Mouse (Mus musculus): ENCODE results near the gene Efnb2.
A peak's percentile ranks its signal among the peaks of the same experiment; 100 is the strongest.

The Efnb2 gene

GRCm38 (mm10) chr8:8661103-8661758 is at the start of gene Efnb2:
Gene Efnb2 (minus strand): TSS chr8:8661242.
- DNase-seq, result peak; percentile 96

GRCm38 (mm10) chr8:8704813-8705212 is 43.8 kb upstream of the Efnb2 start:
- no peak for DNase-seq

DNA sequence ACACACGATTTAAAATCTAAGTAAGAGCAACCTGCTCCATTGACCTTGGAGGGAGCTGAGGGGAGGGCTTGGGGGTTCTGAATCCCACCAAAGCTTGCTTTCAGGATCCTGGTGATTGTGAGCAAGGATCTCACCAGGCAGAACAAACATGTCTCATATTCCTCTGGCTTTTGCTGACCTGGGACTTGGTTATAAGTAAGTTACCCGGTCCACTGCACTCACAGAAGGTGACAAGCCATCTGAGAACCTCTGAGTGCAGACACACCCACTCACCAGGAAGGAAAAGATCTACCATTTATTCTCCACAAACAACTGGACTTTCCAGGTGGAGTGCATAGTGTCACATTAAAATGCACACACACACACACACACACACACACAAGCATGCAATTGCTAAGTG is 42.6 kb upstream of the Efnb2 start:
- DNase-seq, result peak; percentile 34

DNA sequence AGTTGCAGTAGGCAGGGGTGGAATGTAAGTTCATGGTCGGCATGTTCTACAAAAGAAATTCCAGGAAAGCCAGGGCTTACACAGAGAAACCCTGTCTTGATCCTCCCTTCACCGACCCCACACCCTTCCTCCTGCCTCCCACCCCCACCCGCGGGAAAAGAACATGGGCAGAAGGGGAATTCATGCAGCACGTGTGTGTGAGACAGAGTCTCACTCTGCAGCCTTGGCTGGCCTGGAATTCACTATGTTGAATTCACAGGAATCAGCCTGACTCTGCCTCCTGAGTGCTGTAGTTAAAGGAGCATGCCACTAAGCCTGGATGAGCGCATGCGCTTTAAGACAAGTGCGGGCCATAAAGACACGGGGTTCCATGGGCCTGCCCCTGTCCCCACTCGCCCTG is 39.8 kb upstream of the Efnb2 start:
- DNase-seq, result no peak

DNA sequence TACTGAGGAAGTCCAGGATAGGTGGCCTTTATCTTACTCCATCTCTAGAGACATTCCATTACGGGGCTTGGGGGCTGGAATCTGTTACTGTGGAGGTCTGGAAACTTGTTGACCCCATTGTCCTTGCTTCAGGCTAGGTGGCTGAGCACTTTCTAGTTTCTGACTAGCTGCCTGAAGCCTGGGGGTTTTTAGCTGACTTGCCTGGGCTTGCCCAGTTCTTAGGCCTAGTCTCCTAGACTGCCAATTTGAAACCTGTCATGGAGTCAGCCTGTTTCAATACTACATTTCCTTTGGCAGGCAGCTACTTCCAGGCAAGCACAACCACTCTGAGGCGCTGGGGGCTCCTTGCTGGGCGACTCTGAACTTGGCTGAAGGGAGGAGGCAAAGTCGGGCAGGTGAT is 39.2 kb upstream of the Efnb2 start:
- DNase-seq, result no peak

DNA sequence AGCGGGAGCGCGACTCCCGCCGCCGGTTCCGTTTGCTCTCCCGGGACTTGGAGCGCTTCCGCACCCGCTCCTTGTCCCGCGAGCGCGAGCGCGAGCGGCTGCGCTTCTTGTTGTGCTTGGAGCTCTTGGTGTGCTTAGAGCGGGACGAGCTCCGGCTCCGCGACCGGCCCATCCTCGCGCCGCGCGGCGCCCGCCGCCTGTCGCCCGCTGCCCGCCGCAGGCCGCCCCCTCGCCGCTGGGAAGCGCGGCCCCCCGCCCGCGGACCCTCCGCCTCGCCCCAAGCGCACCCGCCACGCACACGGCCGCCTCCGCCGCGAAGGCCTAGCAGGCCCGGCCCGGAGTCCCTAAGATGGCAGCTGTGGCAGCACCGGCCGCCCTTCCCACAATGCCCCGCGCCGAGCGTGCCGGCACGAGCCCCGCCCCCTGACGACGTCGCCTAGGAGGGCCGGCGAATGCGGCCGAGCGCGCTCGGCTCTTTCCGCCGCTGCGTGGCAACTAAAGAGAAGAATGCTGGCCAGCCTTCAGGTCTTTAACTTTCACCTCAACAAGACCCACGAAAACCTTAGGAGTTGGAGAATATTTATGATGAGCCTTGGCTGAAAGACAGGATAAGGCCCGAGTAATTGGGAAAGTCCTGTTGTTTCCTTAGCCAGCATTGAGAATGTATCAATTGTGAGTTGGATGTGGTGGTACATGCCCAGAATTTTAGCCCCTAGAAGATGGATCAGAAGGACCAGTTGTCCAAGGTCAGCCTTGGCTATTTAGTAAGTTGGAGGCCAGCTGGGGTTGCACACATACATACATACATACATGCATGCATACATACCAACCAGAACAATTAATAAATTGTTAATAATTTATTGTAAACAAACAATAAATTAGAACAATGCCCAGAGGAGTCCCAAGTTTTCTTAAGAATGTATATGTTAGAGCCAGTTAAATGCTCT is 29.4 kb upstream of the Efnb2 start, which contains the start of gene Arglu1:
Arglu1 (minus strand) TSS at position 376 of the 947 bp plus-strand sequence.
- DNase-seq, result peak; percentile 97

- peak; percentile 52 for DNase-seq
These were observed 28.6 kb upstream of the Efnb2 start for GRCm38 (mm10) chr8:8689454-8690145.

DNA sequence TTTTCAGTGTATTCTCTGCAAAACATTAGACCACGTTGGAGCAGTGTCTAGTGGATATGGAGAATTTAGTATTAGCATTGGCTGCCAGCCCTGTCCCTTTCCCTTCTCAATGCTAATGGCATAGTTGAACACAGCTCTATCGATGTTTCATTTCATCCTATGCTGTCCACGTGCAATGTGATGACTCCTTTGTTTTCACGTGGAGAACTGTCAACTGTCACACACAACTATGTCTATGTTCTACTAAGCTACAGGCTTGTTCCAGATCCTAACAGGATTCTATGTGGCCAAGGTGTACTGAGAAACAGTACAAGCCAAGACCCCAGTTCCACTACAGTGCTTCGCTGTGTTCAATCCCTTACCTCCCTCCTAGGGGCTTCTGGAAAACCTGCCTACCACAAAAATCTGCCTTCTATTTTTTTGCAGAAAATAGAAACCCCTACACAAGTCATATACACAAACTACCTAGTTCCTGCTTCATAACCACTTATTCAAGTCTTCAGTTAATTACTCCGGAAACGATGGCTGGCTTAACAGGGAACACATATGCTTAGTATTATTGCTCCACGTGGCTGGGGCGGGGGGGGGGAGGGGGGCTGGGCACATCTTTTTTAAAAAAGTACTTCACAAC is 27.9 kb upstream of the Efnb2 start:
- DNase-seq, result no peak

- DNase-seq, result no peak
These were observed 24.5 kb upstream of the Efnb2 start for GRCm38 (mm10) chr8:8685517-8685916.

GRCm38 (mm10) chr8:8682697-8683096 is 21.7 kb upstream of the Efnb2 start:
- DNase-seq, result no peak

DNA sequence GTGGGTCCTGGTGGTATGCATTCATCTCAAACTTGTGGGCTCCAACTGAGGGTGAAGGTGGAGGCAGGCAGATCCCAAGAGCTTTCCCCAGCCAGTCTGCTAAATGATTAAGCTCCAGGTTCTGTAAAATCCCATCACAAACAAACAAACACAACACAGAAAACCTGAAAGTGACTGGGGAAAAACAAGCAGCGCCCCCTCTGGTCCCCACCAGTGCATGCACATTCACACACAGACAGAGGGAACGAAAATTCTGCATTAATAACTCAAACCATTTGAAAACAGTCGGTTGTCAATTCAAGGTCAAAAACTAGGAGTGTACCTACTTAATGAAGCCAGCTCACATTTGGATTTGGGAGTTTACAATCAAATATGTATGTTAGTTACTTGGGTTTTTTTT is 17.2 kb upstream of the Efnb2 start:
- DNase-seq, result no peak

- DNase-seq, result no peak
These were observed 13.8 kb upstream of the Efnb2 start for GRCm38 (mm10) chr8:8674864-8675263.

- DNase-seq, result peak; percentile 94
These were observed 707 bp upstream of the Efnb2 start for GRCm38 (mm10) chr8:8661759-8662138.

- no peak for DNase-seq
These were observed 539 bp downstream of the Efnb2 start for GRCm38 (mm10) chr8:8660307-8661098.

DNA sequence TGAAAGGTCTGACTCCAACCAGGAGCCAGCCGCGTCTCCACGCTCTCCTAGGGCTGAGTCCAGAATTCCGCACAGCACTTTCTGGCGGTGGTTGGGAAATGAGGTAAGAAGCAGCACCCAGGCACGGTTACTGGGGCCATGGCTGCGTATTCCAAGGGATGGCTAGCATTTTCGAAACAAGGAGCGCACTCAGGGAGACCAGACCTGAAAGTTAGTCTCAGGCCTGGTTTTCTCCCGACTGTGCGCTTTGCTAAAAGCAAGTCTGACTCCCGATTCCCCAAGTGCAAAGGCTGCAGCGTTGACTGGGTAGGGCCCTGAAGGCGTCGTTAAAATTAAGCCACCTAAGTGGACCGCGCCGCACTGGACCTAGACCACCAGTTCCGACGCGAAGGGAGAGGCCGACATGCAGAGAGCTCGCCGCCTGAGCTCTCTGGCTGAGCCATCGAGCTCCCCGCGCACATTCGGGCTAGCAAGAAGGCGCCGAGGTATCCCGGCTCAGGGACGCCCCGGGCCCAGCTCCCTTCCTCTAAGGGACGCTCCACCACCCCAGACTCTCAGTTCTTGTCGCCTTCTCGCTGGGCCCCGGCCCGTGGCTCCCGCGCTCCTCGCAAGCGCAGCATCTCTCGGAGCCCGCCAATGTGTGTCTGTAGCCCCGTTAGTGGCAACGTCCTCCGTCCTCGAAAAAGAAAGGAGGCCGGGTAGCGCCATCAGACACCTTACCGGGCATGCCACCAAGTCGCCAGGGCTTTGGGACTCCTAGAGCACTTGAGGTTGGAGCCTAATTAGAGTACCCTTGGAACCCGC is 1.3 kb downstream of the Efnb2 start:
- DNase-seq, result peak; percentile 10

GRCm38 (mm10) chr8:8658426-8659224 is 2.4 kb downstream of the Efnb2 start:
- DNase-seq, result peak; percentile 81

DNA sequence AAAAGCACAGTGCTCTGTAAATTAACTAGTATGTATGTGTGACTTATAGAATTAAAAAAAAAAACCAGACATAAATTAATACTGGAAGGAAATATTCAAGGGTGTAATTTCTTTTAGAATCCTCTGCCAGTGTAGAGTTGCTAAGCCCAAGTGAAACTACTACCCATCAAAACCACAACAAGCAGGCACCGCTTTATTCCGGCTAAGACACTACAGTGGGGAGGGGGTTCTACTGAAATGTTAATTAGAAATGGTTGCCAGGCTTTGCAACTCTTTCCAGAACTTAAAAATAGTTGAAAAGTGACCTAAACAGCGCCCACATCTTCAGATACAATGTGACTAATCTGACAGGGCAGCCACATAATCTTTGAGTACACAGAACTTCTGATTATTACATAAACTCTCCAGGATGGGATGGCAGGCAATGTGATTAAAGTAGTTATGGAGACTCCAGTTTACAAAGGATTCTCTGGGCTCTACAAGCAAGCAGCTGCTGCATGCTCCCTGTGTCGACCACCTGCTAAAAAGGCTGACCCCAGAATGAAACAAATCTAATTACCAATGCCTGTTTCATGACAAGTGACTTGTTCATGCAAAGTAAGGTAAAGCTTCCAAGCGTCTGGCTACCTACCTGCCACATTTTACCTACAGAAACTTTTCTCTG is 3.2 kb downstream of the Efnb2 start:
- no peak for DNase-seq

DNA sequence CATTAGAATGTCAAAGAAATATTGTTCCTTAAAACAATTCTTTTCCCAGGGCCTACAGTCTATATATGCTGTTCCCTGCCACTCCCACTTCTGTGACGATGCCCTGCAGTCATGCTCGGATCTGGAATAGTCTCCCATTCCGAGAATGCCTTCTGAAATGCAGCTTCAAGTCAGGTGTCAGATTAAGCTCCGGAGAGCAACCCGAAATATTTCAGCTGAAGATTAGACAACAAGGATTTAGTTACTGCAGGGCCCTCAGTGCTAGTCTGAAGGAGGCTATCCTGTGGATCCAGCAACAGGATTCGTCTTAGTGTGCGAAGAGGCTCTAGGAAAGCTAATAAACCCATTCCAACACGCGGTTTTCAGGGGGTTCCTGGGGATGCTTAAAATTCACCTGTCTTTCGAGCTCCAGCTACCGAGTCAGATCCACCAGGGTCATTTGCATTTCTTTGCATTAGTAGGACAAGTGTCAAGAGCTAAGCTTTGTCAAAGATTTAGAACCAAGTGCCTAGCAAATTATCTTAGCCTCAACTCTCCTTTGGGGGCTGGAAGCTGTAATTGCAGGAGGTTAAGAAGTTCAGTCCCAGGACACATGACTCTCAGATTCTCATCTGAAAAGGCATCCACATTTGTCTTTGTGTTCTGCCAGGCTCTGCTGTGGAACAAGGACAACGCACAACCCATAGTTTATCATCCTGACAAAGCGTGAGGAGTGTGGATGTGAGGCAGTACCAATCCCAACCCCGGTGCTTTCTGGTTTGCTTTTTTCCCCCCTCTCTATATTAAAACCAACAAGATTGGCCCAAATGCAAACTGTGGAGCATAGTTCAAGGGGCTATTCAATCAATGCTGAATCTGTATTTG is 4.2 kb downstream of the Efnb2 start:
- no peak for DNase-seq
